Mouse (Mus musculus) spleen, postnatal 10 days (tissue): ENCODE results near the gene Pigv.

Experiments used
- DNase-seq, 2 experiments: peaks; one replicate each; pipeline ENCODE4 v3.0.0; 2021 to 2022; ENCODE audit warnings: low spot score in 2 of 2

Gene Pigv

DNA sequence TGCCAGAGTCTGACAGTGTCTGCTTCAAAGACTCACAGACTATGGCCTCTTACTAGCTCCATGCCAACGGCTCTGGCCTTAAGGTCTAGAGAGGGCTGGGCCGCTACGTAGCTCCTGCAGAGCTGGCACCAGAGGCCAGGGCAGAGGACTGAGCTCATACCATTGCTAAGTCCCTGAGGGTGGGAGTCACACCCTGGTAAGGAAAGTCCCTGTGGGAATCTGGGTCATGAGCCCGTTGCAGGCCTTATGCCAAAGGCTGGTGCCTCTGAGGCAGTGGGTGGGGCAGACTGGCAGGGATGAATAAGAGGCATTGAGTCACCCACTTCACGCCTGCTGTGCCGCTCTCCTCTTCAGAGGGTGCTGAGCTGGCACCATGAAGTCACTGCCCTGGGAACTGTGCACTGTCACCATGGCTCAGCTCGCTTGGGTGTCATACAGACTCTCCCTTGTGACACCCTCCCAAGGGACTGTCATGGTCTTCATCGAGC lies 58.1 kb downstream of the Pigv start:
- no peak for DNase-seq

GRCm38 (mm10) chr4:133613867-133614266 lies 58.6 kb downstream of the Pigv start:
- DNase-seq = no peak

- no peak for DNase-seq
Measured at GRCm38 (mm10) chr4:133613026-133613425, 59.4 kb downstream of the Pigv start.

GRCm38 (mm10) chr4:133612416-133612815 lies 60.0 kb downstream of the Pigv start:
- no peak for DNase-seq

DNA sequence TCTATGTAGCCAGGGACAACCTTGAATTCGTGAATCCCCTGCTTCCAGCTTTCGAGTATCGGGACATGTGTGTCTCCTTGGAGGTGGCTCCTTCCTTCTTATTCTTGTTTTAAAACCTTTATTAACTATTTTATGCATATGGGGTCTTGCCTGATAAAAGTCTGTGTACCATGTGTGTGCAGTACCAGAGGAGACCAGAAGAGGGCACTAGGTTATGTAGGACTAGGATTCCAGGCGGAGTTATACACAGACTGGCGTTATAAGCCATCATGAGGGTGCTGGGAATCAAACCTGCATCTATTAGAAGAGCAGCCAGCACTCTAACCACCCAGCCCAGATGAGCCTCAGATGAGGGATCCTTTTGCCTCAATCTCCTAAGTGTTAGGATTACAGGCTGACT lies 60.6 kb downstream of the Pigv start:
- no peak for DNase-seq
